Mouse (Mus musculus): ENCODE results near the gene Kbtbd2.

- TF ChIP-seq CTCF (IDR thresholded peaks at IDR 0.05; ENCODE audit: insufficient read depth, low read depth, low read length) (no peak), POLR2A (IDR thresholded peaks at IDR 0.05; ENCODE audit: insufficient read depth, low read depth, low read length) (no peak)
These were observed 7.4 kb upstream of the Kbtbd2 start for GRCm38 (mm10) chr6:56805026-56805425.

Data from olfactory bulb, adult 2 months (tissue).